Mouse (Mus musculus): ENCODE measurements around the gene Itgb5. TPM values are rescaled to one million over a fixed set of nuclear protein-coding genes. Genes with fewer than 3 reads are reported as not detected.

Gene Itgb5
- polyA plus RNA-seq, 1 experiment, result 42.4 TPM

DNA sequence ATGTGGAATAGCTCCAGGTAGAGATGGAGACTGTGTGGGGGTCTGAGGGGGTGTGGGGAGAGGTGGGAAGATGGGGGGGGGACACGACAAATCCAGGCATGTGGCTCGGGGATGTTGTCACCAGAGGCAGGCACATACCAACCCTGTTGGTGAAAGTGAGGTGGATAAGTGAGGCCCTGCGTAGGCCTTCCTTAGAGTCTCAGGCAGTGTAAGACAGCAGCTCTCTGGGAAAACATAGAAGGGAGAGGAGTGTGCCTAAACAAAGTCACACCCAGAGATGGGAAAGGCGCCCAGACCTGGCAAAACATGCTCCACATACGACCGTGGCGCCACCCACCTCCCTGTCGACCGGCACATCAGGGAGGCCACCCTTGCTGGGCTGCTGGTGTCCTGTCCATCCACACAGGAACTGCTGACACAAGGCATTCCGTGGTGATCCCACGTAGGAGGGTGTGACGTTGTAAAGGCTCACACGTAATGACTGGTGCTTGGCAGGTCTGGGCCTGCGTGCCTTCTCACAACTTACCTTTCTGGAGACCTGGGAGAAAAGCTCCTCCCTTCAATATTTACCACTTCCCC is 42.5 kb downstream of the Itgb5 start:
- no peak for DNase-seq (ENCODE audit: extremely low spot score in 1 of 2, low spot score in 1 of 2)

GRCm38 (mm10) chr16:33873282-33873681 is 43.8 kb downstream of the Itgb5 start:
- DNase-seq (ENCODE audit: extremely low spot score in 1 of 2, low spot score in 1 of 2), result no peak

GRCm38 (mm10) chr16:33878041-33878783 is 48.7 kb downstream of the Itgb5 start:
- DNase-seq (ENCODE audit: extremely low spot score in 1 of 2, low spot score in 1 of 2), result no peak

- no peak for DNase-seq (ENCODE audit: extremely low spot score in 1 of 2, low spot score in 1 of 2)
Observed at GRCm38 (mm10) chr16:33879031-33879430, 49.6 kb downstream of the Itgb5 start.

DNA sequence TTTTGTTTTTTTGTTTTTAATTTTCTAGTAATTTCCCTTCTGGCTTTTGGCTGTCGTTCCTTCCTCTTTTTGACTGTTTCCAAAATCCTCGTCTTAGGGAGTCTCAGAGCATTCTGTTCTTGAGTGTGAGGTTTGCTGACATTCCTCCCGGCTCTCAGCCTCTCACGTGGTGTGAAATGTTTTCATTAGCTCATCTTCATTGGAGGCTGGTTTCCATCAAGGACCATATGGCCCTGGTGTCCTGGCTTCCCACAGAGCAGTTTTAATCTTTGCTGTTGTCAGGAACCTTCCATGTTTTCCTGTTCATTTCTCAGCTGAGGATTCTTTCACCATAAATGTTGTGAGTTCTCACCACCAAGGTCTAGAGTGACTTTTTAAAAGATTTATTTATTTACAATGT is 50.1 kb downstream of the Itgb5 start:
- no peak for DNase-seq (ENCODE audit: extremely low spot score in 1 of 2, low spot score in 1 of 2)

DNA sequence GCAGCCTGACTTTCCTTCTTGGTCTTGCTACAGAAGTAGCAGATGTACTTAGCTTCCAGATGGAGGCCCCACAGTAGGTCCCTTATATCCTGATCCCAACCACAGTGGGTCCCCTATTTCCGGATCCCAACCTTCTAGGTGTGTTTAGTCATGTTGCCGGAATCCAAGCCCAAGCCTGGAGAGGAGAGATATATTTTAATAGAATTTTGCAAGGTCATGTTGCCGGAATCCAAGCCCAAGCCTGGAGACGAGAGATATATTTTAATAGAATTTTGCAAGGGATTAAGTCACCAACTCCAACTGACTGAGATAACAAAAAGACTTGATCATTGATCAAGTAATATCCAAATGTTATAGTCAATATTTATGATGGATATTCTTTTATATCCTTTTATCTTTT is 51.3 kb downstream of the Itgb5 start:
- no peak for DNase-seq (ENCODE audit: extremely low spot score in 1 of 2, low spot score in 1 of 2)

GRCm38 (mm10) chr16:33882540-33882939 is 53.1 kb downstream of the Itgb5 start:
- no peak for DNase-seq (ENCODE audit: extremely low spot score in 1 of 2, low spot score in 1 of 2)

DNA sequence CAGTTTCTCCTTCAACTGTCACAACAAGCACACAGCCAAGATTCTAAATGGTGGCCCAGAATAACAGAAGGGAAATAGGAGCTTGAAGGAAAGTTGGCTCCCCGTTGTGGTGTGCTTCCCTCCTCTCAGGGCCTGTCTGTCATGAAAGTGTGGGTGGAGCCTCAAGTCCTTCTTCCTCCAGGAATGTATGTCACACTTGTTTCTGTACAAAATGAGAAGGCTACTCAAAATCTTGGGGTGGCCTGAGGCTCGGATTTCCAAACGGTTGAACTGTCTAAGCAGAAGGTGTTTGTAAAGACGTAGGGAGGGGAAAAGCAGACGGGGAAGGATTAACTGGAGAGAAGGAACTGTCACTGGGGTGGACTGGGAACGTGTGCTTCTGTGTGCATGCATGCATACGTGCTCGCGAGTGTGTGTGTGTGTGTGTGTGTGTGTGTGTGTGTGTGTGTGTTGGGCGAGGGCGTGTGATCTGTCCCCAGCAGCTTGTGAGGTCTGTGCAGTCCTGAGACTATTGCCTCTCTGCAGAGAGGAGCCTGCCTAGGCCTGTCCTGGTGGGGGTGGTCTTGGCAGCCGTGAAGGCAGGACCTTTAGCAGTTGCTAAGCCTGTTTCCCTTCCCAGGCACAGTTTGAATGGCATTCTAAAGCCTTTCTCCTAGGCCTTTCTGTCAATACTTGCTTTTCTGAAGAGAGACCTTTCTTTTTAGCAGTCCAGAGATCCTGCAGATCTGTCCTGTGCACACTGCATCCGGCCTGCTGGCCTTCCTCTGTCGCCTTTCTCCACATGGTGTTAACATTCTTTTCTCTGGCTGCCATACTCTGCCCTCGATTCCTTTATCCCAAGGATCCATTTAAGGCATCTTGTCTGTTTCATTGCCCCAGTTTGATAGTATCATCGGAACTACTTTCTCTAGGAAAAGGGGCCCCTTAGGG is 53.8 kb downstream of the Itgb5 start:
- DNase-seq (ENCODE audit: extremely low spot score in 1 of 2, low spot score in 1 of 2), result peak; percentile 23 to 54

GRCm38 (mm10) chr16:33884201-33884600 is 54.7 kb downstream of the Itgb5 start:
- DNase-seq (ENCODE audit: extremely low spot score in 1 of 2, low spot score in 1 of 2), result no peak

- no peak for DNase-seq (ENCODE audit: extremely low spot score in 1 of 2, low spot score in 1 of 2)
Observed at GRCm38 (mm10) chr16:33885021-33885471, 55.6 kb downstream of the Itgb5 start.

DNA sequence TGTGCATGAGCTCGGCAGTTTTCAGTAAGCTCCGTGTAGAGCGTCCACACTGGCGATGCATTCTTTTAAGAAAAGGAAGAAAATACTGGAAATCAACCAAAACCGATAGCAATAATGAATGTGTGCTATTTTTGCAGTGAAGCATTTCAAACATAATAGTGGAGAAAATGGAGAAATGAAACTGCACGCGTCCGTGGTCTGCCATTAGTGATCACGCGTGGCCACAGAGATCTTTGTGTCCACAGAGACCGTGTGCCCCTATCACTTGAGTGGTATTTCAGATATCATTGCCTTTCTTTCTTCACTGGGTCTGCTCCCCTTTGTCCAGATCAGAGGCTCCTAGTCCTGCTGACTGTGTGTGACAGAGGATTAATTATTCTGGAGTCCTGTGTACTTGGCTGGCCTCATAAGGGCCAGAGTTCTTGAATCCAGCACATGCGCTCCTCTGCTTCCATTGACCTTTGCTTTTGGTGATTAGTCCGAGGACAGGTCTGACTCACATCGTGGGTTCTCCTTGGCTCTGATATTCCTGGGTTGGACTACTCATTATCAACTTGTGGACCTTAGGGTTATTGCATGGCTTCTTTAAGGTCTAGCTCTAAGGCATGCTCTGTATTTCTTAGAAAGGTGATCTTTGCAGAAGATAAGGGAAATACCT is 56.3 kb downstream of the Itgb5 start:
- DNase-seq (ENCODE audit: extremely low spot score in 1 of 2, low spot score in 1 of 2), result no peak

DNA sequence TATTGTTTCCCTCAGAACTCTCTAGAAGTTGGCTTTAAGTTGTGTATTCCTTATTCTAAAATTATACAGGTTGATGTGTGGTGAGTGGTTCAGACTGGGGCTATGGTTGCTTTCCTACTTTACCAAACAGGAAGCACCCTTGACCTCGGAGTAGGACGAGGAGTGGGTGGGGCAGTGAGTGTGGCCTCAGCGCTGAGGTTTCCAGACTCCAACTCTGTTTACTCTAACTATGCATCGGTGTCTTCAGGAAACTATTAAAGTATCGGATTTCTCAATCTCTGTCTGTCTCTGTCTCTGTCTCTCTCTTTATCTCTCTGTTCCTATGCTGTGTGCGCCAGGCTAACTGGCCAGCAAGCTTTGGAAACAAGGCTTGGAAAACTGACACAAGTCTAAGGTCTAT is 57.2 kb downstream of the Itgb5 start:
- DNase-seq (ENCODE audit: extremely low spot score in 1 of 2, low spot score in 1 of 2), result no peak

DNA sequence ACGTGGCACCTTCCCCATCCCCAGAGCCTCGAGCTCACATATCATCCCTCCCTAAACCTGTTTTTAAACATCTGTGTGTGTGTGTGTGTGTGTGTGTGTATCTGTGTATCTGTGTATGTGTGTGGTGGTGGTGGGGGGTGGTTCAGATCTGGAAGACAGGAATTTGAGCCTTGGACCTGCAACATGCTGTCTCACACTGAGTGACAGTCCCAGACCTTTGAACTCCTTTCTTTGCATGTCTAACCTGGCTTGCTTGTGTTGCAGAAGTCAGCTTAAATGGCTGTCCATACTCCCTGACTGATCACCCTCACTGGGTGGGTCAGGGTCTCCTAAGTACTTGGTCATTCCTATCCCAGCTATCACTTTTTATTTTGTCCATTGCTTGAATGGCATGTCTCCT is 58.5 kb downstream of the Itgb5 start:
- DNase-seq (ENCODE audit: extremely low spot score in 1 of 2, low spot score in 1 of 2), result no peak

GRCm38 (mm10) chr16:33889000-33889607 is 59.6 kb downstream of the Itgb5 start:
- no peak for DNase-seq (ENCODE audit: extremely low spot score in 1 of 2, low spot score in 1 of 2)

DNA sequence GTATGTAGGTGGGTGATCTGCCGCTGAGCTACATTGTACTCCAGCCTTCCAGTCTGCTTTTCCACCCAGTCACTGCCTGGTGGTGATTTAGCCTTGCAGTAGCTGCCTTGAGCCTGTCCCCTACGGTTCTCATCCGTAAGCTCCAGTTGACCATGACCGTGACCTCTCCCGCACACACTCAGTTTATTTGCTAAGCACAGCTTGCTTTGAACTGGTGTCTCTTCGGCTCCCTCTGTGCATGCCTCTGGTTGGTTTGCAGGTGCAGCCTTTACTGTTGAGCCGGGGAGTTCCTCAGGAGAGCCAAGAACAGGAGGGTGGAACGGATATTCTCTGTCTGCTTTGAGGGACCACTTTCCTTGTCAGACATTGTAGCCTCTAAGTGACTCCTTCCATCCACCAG is 61.6 kb downstream of the Itgb5 start:
- DNase-seq (ENCODE audit: extremely low spot score in 1 of 2, low spot score in 1 of 2), result no peak

DNA sequence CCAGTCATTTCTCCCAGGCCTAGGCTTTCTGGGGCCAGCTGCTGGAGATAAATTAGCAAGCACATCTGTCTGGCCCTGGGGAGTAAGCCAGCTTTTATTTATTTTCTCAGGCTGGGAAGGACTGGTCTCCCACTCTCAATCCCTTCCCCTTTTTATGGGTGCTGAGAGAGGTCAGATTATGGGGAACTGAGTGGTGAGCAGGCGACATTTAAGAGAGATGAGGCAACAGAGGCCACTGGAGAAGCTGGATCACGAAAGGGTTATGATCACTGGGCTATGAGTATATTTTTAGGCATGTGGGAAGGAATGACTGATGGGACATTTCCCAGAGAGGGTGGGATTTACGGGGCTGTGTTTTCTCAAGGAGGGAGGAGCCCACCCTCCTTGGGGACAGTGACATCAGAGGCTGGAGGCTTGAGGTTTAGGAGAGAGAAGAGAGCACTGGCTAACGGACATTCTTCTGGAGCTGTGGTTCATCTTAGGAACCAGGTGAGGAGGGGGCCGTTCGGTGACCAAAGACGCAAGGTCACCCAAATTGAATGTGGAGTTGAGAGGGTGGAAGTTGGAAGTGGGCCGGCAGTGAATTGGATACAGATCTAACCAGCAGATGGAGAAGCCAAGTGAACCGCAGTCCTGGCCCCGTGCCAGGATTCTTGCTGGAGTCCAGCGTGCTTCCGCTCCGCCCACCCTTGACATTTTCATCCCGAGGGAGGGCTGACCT is 62.3 kb downstream of the Itgb5 start:
- peak in 1 of 2 experiments; percentile 63 for DNase-seq (ENCODE audit: extremely low spot score in 1 of 2, low spot score in 1 of 2)

- no peak for DNase-seq (ENCODE audit: extremely low spot score in 1 of 2, low spot score in 1 of 2)
Observed at GRCm38 (mm10) chr16:33892539-33892938, 63.1 kb downstream of the Itgb5 start.

DNA sequence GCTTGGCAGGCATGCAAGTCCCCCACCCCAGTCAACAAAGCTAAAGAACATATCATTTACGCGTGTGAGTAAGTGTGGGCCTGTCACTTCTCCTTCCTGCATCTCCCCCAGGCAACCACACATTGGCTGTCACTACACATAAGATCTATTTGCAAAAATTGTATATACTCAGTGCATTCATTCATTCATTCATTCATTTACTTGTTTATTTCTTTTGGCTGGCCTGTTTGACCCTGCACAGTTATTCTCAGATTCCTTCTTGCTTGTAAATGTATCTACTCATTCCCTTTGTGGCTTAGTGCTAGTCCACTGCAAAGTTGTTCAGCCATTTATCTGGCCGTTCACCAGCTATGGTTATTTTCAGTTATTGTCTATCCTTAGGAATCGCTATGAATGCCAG is 64.3 kb downstream of the Itgb5 start:
- no peak for DNase-seq (ENCODE audit: extremely low spot score in 1 of 2, low spot score in 1 of 2)

- DNase-seq (ENCODE audit: extremely low spot score in 1 of 2, low spot score in 1 of 2), result no peak
Observed at GRCm38 (mm10) chr16:33894449-33894848, 65.0 kb downstream of the Itgb5 start.

GRCm38 (mm10) chr16:33895690-33896089 is 66.2 kb downstream of the Itgb5 start:
- DNase-seq (ENCODE audit: extremely low spot score in 1 of 2, low spot score in 1 of 2), result no peak

Measured in frontal cortex, adult 2 months (tissue).